Mouse (Mus musculus): Measurements from ENCODE around the gene Odf3l1. TPM values are rescaled to one million over a fixed set of nuclear protein-coding genes. Genes with fewer than 3 reads are reported as not detected.

The Odf3l1 gene
- total and polyA plus RNA-seq, 3 experiments: not detected

- Histone ChIP-seq H3K79me2 (replicated peaks; ENCODE audit: control insufficient read depth, extremely low read depth, insufficient read depth, poor library complexity, severe bottlenecking) (no peaks in the 10 kb centered on the region), H3K9ac (ENCODE audit: insufficient read depth, low read depth) (no peak overlapping the region), H3K4me2 (ENCODE audit: insufficient read depth, low read depth, poor library complexity, severe bottlenecking) (no peak overlapping the region), H3K27me3 (replicated peaks) (peaks cover 74% of the 10 kb centered on the region), H3K4me3 (replicated peaks in 1 of 3; ENCODE audit: low read depth in 2 of 3, low read length in 2 of 3, poor library complexity in 1 of 3) (no peak overlapping the region), H3K27ac (ENCODE audit: insufficient read depth, low read depth) (no peak overlapping the region), H3K9me3 (replicated peaks; ENCODE audit: low read length) (no peaks in the 10 kb centered on the region), H3K4me1 (ENCODE audit: control insufficient read depth in 1 of 2, insufficient read depth in 2 of 2) (peaks cover 5 to 11% of the 10 kb centered on the region in 2 experiments; a peak in 3 of 4 replicates), H3K36me3 (replicated peaks in 1 of 2; ENCODE audit: control insufficient read depth in 1 of 2, insufficient read depth in 1 of 2, low read length in 1 of 2) (no peaks in the 10 kb centered on the region)
- DNase-seq (ENCODE audit: extremely low read depth): no peak
- in situ Hi-C loops (cut with MboI; ENCODE audit: low pct_ligation_motif_present, low pct_unique_long_range_greater_than_20kb, low sequenced_read_pairs) (no loop called here), dilution Hi-C loops (cut with MboI; ENCODE audit: extremely low pct_ligation_motif_present, extremely low pct_unique_long_range_greater_than_20kb, low sequenced_read_pairs) (no loop called here)
- TF ChIP-seq MEF2A (IDR thresholded peaks at IDR 0.05; ENCODE audit: borderline replicate concordance, low read depth, low read length): no peak
- no peak for TF ChIP-seq JUND (conservative IDR thresholded peaks at IDR 0.05; ENCODE audit: low read depth, low read length)
- TF ChIP-seq SMC3 (IDR thresholded peaks at IDR 0.05; ENCODE audit: low read depth, low read length): no peak
- TF ChIP-seq KAT2A (IDR thresholded peaks at IDR 0.05; ENCODE audit: insufficient replicate concordance, low read length): no peak
- no peak for TF ChIP-seq POLR2AphosphoS2 (IDR thresholded peaks at IDR 0.05; ENCODE audit: low read depth, low read length)
- no peak for TF ChIP-seq CHD2 (IDR thresholded peaks at IDR 0.05; ENCODE audit: low read length)
- TF ChIP-seq USF2 (conservative IDR thresholded peaks at IDR 0.05; ENCODE audit: low read depth, low read length): no peak
- no peak for TF ChIP-seq IRF4 (IDR thresholded peaks at IDR 0.05; ENCODE audit: low read depth, low read length)
- TF ChIP-seq PAX5 (IDR thresholded peaks at IDR 0.05; ENCODE audit: low read length): no peak
- TF ChIP-seq JUN (IDR thresholded peaks at IDR 0.05; ENCODE audit: insufficient read depth, low read depth, low read length): no peak
- TF ChIP-seq MAX (IDR thresholded peaks at IDR 0.05; ENCODE audit: low read length): no peak
- no peak for TF ChIP-seq NELFE (IDR thresholded peaks at IDR 0.05; ENCODE audit: low read depth, low read length)
Observed at GRCm38 (mm10) chr9:56877284-56877683, 12.8 kb upstream of the Odf3l1 start.

- Histone ChIP-seq H3K4me1 (ENCODE audit: control insufficient read depth in 1 of 2, insufficient read depth in 2 of 2) (peaks cover 5 to 8% of the 10 kb centered on the region in 2 experiments; a peak in 3 of 4 replicates), H3K4me2 (ENCODE audit: insufficient read depth, low read depth, poor library complexity, severe bottlenecking) (no peak overlapping the region), H3K9ac (ENCODE audit: insufficient read depth, low read depth) (no peak overlapping the region), H3K4me3 (replicated peaks in 1 of 3; ENCODE audit: low read depth in 2 of 3, low read length in 2 of 3, poor library complexity in 1 of 3) (no peak overlapping the region), H3K79me2 (replicated peaks; ENCODE audit: control insufficient read depth, extremely low read depth, insufficient read depth, poor library complexity, severe bottlenecking) (no peaks in the 10 kb centered on the region), H3K27ac (ENCODE audit: insufficient read depth, low read depth) (no peak overlapping the region), H3K9me3 (replicated peaks; ENCODE audit: low read length) (no peaks in the 10 kb centered on the region), H3K36me3 (replicated peaks in 1 of 2; ENCODE audit: control insufficient read depth in 1 of 2, insufficient read depth in 1 of 2, low read length in 1 of 2) (no peaks in the 10 kb centered on the region), H3K27me3 (replicated peaks) (peaks cover 78% of the 10 kb centered on the region)
- dilution Hi-C loops (cut with MboI; ENCODE audit: extremely low pct_ligation_motif_present, extremely low pct_unique_long_range_greater_than_20kb, low sequenced_read_pairs): no loop called here
- in situ Hi-C loops (cut with MboI; ENCODE audit: low pct_ligation_motif_present, low pct_unique_long_range_greater_than_20kb, low sequenced_read_pairs): no loop called here
- TF ChIP-seq EP300 (IDR thresholded peaks at IDR 0.05; ENCODE audit: low read length) (no peak), ETS1 (conservative IDR thresholded peaks at IDR 0.05; ENCODE audit: low read depth, low read length) (no peak), ZNF384 (IDR thresholded peaks at IDR 0.05; ENCODE audit: low read depth, low read length) (no peak), RAD21 (IDR thresholded peaks at IDR 0.05; ENCODE audit: low read depth, low read length) (no peak), USF1 (IDR thresholded peaks at IDR 0.05; ENCODE audit: low read depth, low read length) (no peak), CTCF (conservative IDR thresholded peaks at IDR 0.05 in 1 of 2, IDR thresholded peaks at IDR 0.05 in 1 of 2; ENCODE audit: low read depth in 2 of 2, low read length in 2 of 2) (no peak), ZC3H11A (IDR thresholded peaks at IDR 0.05; ENCODE audit: low read depth, low read length) (no peak), GABPA (IDR thresholded peaks at IDR 0.05; ENCODE audit: insufficient replicate concordance, low read depth, low read length) (no peak), JUN (IDR thresholded peaks at IDR 0.05; ENCODE audit: insufficient read depth, low read depth, low read length) (no peak), MYC (IDR thresholded peaks at IDR 0.05; ENCODE audit: low read depth, low read length) (no peak), PAX5 (IDR thresholded peaks at IDR 0.05; ENCODE audit: low read length) (no peak), BHLHE40 (IDR thresholded peaks at IDR 0.05; ENCODE audit: low read depth, low read length) (no peak), RCOR1 (conservative IDR thresholded peaks at IDR 0.05; ENCODE audit: low read depth, low read length) (no peak), SIN3A (IDR thresholded peaks at IDR 0.05; ENCODE audit: low read length) (no peak), MAZ (IDR thresholded peaks at IDR 0.05; ENCODE audit: low read depth, low read length) (no peak)
- no peak for DNase-seq (ENCODE audit: extremely low read depth)
Observed at GRCm38 (mm10) chr9:56876784-56877183, 12.3 kb upstream of the Odf3l1 start.

All from CH12.LX (cell line).